Mouse (Mus musculus) erythroblast, adult 5-6 weeks (primary cell): ENCODE results near the gene Syt13. TPM values are rescaled to one million over a fixed set of nuclear protein-coding genes. Genes with fewer than 3 reads are reported as not detected.
A peak's percentile ranks its signal among the peaks of the same experiment; 100 is the strongest.

Experiments
- ATAC-seq: replicated peaks from 2 replicates; pipeline ENCODE4 v1.8.0; 2016; ENCODE audit warnings: moderate number of reproducible peaks, mild to moderate bottlenecking, moderate TSS enrichment, inconsistent platforms; ENCODE audit not compliant: poor library complexity, low FRiP score, severe bottlenecking
- total RNA-seq, 2 experiments: library from RNA; stranded (forward) in 1 of 2; stranded (reverse) in 1 of 2; fragments of 150-400 nt in 1 of 2; fragments of 200-764, 138-1000 nt in 1 of 2; gene quantifications; 2 replicates each; pipeline versions ENCODE4 v1.2.3 to v1.2.4; 2015 to 2017; ENCODE audit warnings: low replicate concordance in 2 of 2

Gene Syt13
- total RNA-seq, 2 experiments from 2014 or later, result not detected

DNA sequence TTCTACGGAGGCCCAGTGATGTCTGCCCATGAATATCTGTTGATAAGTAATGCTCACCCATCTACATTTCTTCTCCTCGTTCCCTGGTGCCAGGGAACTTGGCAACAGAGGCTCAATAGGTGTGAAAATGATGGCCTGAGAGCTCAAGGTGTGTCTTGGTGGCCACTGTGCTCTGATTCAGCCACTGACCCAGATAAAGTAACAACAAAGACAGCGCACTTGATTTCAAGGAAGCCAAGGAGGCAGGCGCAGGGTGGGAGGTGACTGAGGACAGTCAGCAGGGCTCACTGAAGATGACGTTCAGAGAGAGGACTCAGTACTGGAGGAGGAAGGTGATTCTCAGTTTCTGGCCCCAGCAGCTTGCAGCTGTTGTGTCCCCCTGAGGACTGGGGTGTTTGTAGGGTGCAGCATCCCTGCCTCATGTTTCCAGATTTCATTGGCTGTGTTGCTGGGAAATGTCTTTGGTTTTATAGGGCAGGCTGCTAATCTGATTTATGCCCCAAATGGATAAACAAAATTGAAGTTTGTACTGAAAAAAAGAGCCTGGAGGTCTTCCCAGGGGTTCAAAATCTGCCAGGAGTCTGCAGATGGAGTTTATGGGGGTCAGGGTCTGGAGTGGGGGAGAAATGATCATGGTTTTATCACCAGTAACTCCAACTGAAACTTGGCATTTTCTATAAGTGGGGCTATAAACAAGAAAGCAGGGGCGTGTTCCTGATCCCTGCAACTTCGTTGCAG is 2.7 kb downstream of the Syt13 start:
- no peak for ATAC-seq

DNA sequence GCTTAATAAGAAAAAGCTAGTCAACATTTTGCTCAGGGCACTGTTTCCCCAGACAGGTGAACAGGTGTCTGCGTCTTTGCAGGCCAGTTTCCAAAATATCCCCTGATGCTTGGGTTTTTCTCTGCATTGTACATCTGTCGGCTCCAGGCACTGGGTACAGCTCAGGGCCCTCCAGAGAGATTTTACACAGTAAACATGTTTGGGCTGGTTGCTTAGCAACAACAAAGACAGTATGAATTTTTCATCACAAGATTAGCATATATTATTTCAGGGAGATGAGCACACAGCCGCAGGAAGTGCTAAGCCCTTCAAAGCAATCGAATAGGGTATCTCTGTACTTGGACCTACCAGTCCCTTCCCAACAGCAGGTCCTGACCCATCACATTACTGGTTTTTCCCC is 5.8 kb downstream of the Syt13 start:
- no peak for ATAC-seq

GRCm38 (mm10) chr2:92924677-92925259 is 9.9 kb downstream of the Syt13 start:
- ATAC-seq, result no peak

GRCm38 (mm10) chr2:92929696-92930095 is 14.8 kb downstream of the Syt13 start:
- no peak for ATAC-seq

DNA sequence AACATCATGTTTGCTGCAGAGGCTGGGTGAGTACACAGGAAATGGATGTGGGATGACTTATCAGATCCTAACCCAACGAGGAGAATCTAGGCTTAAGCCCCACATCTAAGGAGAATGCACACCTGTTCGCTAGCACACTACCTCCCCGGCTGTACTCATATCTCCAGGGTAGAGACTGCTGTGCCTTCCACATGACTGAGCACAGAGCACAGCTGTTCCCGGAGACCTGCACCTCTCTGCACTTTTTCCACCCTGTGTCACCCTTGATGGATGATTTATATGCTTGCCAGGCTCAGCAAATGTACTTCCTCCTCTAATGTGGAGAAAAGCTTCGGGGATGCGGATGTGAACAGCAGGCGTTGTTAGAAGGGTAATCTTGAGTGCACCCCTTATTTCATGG is 16.2 kb downstream of the Syt13 start:
- no peak for ATAC-seq

- ATAC-seq, result no peak
These were observed 18.5 kb downstream of the Syt13 start for GRCm38 (mm10) chr2:92933379-92933778.

DNA sequence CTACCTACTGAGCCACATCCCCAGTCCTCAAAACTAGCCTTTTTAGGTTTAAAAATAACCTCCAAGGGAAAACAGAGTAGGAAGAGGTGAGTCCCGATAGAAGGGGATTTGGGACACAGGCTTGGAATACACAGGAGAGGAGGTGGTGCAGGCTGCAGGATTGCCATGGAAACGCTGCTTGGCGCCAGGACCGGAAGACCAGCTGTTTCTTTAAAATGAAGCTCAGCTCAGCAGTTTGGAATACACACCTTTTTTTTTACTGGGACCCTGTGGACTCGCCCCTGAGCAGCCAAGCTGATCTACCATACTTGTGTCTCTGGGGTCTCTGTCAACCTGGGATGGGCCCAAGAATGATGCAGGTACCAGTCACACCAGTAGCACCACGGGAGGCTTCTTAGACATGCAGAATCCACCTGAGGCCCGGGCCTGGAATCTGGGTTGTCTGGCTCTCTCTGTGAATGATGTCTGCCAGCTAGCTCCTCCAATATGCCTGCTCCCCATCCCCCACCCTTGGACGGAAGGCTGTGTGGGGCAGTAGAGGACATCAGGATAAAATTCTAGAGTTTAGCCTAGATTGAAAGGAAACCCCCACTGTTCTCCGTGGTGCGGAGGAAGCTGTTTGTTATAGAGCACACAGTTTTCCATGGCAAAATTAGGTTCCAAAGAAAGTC is 19.5 kb downstream of the Syt13 start:
- ATAC-seq, result no peak

GRCm38 (mm10) chr2:92935483-92935882 is 20.6 kb downstream of the Syt13 start:
- no peak for ATAC-seq

- no peak for ATAC-seq
These were observed 23.2 kb downstream of the Syt13 start for GRCm38 (mm10) chr2:92938063-92938462.

DNA sequence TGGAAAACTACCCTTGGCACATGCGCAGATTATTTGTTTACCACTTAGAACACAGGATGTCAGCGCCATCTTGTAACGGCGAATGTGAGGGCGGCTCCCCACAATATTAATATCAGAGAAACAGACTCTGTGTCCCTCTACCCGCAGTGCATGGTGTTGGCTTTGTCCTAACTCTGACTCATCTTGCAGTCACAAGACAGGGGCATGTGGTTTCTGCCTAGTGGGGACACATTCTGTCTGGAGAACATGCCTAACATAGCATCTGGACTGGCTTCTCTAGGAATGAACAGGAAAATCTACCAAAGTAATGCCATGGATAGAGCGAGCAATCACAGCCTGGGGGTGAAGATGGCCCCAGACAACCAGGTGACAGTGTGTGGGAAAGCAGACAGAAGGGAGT is 23.9 kb downstream of the Syt13 start:
- ATAC-seq, result no peak

DNA sequence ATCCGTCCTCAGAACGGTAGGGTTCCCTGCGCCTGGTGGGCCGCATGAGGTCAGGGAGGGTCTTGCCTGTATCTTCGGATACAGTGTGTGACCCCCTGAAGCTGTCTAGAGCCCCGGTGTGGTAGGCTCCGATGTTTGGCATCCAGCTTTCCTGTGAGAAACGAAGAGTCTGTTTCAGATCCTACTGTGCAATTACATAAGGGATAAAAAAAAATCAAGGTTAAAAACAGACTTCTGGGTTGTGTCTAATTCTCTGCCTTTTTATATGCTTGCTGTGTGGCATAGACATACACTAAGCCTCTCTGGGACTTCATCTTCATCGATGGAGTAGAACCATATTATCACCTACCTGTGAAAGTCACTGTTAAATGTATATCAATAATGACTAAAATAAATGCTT is 26.1 kb downstream of the Syt13 start:
- no peak for ATAC-seq

- ATAC-seq, result no peak
These were observed 26.6 kb downstream of the Syt13 start for GRCm38 (mm10) chr2:92941463-92941862.

DNA sequence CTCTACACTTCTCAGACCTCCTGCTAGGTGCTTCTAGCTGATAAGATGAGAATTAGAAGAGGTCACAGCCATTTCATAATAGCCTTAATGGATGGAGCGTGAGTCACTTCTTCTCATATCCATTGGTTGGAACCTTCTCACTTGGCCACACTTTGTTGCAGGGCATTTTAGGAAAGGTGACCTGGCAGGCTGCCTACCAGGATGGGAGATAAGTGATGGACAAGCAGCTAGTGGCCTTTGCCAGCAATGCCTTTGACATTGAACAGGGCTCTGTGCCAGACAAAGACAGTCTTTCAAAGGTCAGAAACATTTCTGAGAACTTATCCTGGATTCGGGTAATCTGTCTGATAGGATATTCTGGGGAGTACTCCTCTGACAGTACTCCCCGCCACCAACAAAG is 28.5 kb downstream of the Syt13 start:
- no peak for ATAC-seq

- ATAC-seq, result no peak
These were observed 29.5 kb downstream of the Syt13 start for GRCm38 (mm10) chr2:92944356-92944755.

GRCm38 (mm10) chr2:92945125-92945746 is 30.3 kb downstream of the Syt13 start:
- ATAC-seq, result no peak

DNA sequence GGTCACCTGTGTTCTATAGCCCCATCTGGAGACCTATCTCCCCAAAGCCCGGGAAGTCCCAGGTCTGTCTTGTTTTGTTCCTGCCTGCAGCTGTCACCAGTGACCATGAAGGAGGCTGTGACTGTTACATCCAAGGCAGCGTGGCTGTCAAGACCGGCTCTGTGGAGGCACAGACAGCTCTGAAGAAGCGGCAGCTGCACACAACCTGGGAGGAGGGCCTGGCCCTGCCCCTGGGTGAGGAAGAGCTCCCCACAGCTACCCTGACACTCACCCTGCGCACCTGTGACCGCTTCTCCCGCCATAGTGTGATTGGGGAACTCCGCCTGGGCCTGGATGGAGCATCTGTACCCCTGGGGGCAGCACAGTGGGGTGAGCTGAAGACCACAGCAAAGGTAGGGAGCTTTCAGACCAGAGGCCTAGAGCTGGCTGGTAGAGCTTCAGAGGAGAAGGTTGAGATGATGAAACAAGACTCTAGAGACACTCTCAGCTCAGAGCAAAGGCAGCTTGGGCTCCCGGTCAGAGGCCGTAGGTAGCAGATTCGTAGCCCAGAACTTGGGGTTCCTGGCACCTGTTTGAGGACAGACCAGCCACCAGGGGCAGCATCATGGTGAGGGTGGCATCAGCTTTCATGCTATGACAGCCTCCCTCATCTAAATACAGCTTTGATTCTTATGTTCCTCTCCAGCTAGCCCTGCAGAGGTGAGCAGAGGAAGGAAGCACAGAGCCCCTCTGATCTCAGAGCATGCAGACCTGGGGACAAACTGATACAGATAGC is 31.1 kb downstream of the Syt13 start:
- no peak for ATAC-seq

DNA sequence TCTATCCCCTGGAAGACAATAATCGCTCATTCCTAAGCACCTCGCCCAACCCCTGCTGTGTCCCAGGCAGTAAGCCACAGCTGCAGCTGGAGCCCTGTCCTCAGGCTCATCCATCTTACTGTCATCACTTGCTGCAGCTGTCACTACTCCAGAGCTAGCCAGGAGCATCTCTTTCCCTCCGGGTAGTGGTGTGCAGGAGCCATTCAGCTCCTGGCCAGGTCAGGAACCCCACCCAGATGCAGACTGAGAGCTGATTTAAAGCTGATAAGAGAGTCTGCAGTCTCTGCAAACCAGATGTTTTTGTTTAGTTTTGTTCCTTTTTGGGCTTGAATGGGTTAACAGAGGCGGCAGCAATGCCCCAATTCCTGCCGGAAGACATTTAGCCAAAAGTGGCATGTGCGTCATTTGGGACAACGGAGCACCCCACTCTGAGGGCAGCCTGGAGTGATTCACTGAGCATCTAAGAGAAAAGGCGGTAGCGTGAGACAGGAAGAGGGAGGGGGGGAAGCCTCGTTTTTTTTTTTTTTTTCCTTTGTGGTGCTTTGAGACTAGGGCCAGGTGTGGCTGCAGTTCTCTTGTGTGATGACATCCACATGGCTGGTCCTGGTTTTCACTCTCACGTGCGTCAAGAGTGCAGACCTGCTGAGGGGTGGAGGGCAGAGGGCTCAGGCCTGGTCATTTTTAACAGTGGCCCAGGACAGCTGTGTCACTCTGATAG is 33.2 kb downstream of the Syt13 start:
- no peak for ATAC-seq

DNA sequence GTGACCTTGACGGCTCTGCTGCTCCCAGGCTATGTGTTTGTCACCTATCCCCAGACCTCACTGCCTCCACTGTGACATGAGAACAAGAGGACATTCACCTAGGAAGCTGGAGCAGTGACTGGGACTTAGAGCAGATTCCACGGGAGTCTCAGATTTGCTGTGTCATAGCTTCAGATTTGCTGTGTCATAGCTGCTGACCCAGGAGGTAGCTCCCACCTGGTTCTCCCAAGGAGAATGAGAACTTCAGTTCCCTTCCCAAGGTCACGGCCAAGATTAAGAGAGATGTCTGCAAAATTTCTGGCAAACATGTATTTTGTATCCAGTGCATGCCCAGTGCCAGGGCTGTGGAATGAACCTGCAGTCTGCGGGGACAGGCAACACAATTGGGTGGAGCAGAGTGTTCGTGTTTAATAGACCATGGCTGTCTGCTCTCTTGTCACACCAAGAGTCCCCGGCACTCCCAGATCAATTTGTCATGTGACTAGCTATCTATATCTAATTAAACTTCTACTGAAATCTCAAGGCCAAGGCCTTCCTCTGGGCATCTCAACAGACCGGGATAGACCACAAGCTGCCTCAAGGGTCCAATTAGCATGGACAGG is 33.9 kb downstream of the Syt13 start:
- ATAC-seq, result 0 out of 2 replicates have a peak, but pooled peaks have one; percentile 21

DNA sequence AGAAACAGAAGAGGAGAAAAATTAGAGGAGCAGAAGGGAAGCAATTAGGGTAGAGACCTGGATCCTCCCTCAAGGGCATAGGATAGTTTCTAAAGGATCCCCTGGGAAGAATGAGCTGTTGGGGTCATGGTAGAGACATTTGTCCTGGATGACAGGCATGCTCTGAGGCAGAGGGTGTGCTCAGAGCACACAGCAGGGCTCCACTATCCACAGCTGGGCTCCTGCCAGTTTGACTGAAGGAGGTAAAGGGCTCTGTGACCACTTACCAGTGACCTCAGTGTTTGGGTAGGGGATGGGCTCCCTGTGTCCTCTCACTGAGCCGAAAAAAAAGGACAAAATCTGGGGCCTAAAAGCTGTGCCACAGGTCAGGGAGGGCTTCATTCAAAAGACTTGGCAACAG is 34.6 kb downstream of the Syt13 start:
- ATAC-seq, result no peak
